Mouse (Mus musculus) kidney, embryonic 15.5 days (tissue): ENCODE measurements around the gene Afmid. TPM values are rescaled to one million over a fixed set of nuclear protein-coding genes. Genes with fewer than 3 reads are reported as not detected.
"Not testable (repeated sequence)": the region's sequence is repeated elsewhere in the genome, so short reads cannot be mapped to it uniquely, and the experiment has no call there.

Experiments
- ATAC-seq: fragments of 200-750 bp; cut with Nextera tagmentation; replicated peaks from 2 replicates; pipeline ENCODE4 v1.8.0; 2017; ENCODE audit warnings: moderate TSS enrichment; ENCODE audit not compliant: low FRiP score
- H3K27ac ChIP-seq: fragments of 300-500 bp; sonication (generic); 2 replicates; pipeline ENCODE4 v1.5.1; 2015; ENCODE audit warnings: mild to moderate bottlenecking, inconsistent platforms
- H3K27me3 ChIP-seq: fragments of 300-500 bp; sonication (generic); 2 replicates; pipeline ENCODE4 v1.6.1; 2015; ENCODE audit warnings: inconsistent platforms
- H3K36me3 ChIP-seq: fragments of 300-500 bp; sonication (generic); 2 replicates; pipeline ENCODE4 v1.6.1; 2015; ENCODE audit warnings: inconsistent platforms
- H3K4me1 ChIP-seq: fragments of 300-500 bp; sonication (generic); 2 replicates; pipeline ENCODE4 v1.6.1; 2015; ENCODE audit warnings: inconsistent platforms
- H3K4me2 ChIP-seq: fragments of 300-500 bp; sonication (generic); 2 replicates; pipeline ENCODE4 v1.6.1; 2015; ENCODE audit warnings: moderate library complexity, mild to moderate bottlenecking, inconsistent platforms
- H3K4me3 ChIP-seq: fragments of 300-500 bp; sonication (generic); replicated peaks from 2 replicates; pipeline ENCODE4 v1.5.1; 2015; ENCODE audit warnings: mild to moderate bottlenecking, inconsistent platforms
- H3K9ac ChIP-seq: fragments of 300-500 bp; sonication (generic); 2 replicates; pipeline ENCODE4 v1.6.1; 2015; ENCODE audit warnings: mild to moderate bottlenecking, inconsistent platforms
- H3K9me3 ChIP-seq: fragments of 300-500 bp; sonication (generic); replicated peaks from 2 replicates; pipeline ENCODE4 v1.6.1; 2016; ENCODE audit warnings: inconsistent platforms
- WGBS: fragments of 180-500 bp; shearing (Covaris S2); methylation state at CpG from one replicate; pipeline ENCODE4 v1.1.7; 2015; ENCODE audit warnings: mixed read lengths; 5-methylcytosine and 5-hydroxymethylcytosine counted together
- polyA plus RNA-seq: library from polyadenylated mRNA; unstranded; fragments of >200 nt; fragmentation: Nextera tagmentation; extraction: Ambion mirVana; gene quantifications from 2 replicates; pipeline ENCODE4 v1.2.1, GENCODE M21; 2015

Afmid gene
- polyA plus RNA-seq, 1 experiment from 2014 or later: 6.7 TPM

GRCm38 (mm10) chr11:117782705-117783034 lies 43.1 kb upstream of the Afmid start:
- peak overlapping the region; percentile 61 for H3K4me3 ChIP-seq
- peaks cover 66% of the 10 kb centered on the region for H3K4me1 ChIP-seq
- WGBS: 52% methylated on average over 9 of the region's 9 CpGs
- peaks cover 5% of the 10 kb centered on the region; the same call in 1 of the 2 replicates for H3K36me3 ChIP-seq
- H3K9me3 ChIP-seq: no peaks in the 10 kb centered on the region
- peak overlapping the region; percentile 97 for H3K27ac ChIP-seq
- H3K4me2 ChIP-seq: peak overlapping the region; percentile 99
- peak overlapping the region; percentile 27; the same call in 1 of the 2 replicates for H3K9ac ChIP-seq
- peaks cover 6% of the 10 kb centered on the region; the same call in 1 of the 2 replicates for H3K27me3 ChIP-seq
- ATAC-seq: no peak

DNA sequence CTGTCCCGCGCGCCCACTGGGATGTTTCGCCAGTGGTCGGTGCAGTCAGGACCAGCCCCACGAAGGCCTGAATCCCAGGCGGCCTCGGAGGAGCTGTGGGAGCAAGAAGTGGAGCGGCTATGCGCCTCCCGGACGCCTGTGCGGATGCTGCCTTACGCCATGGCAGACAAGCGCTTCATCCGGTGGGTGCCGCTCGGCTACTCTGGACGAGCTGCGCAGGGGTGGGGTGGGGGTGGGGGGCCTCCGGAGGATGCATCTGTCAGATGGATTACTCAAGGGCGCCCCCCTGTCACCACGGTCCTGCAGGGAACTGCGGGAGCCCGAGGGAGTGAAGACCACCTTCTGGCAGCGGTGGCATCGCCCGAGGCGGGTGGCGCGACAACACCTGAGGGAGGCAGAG lies 42.6 kb upstream of the Afmid start:
- Histone ChIP-seq H3K4me2 (peak overlapping the region; percentile 99), H3K4me1 (peaks cover 62% of the 10 kb centered on the region), H3K27ac (peak overlapping the region; percentile 97), H3K9me3 (no peaks in the 10 kb centered on the region), H3K36me3 (peaks cover 1% of the 10 kb centered on the region; the same call in 1 of the 2 replicates), H3K27me3 (peaks cover 6% of the 10 kb centered on the region; the same call in 1 of the 2 replicates), H3K4me3 (peak overlapping the region; percentile 61), H3K9ac (peak overlapping the region; percentile 27; the same call in 1 of the 2 replicates)
- ATAC-seq: 0 out of 2 replicates have a peak, but pooled peaks have one; percentile 13
- WGBS: 5% methylated on average over 28 of the region's 31 CpGs

GRCm38 (mm10) chr11:117783683-117784309 lies 41.9 kb upstream of the Afmid start:
- peak overlapping the region; percentile 61 for H3K4me3 ChIP-seq
- no peaks in the 10 kb centered on the region for H3K9me3 ChIP-seq
- no peaks in the 10 kb centered on the region for H3K36me3 ChIP-seq
- peak overlapping the region; percentile 99 for H3K4me2 ChIP-seq
- WGBS: 40% methylated on average over 10 of the region's 10 CpGs
- 0 out of 2 replicates have a peak overlapping the region, but pooled peaks have one; percentile 3 for H3K27ac ChIP-seq
- peak overlapping the region; percentile 27; the same call in 1 of the 2 replicates for H3K9ac ChIP-seq
- peaks cover 55% of the 10 kb centered on the region for H3K4me1 ChIP-seq
- ATAC-seq: no peak
- peaks cover 6% of the 10 kb centered on the region; the same call in 1 of the 2 replicates for H3K27me3 ChIP-seq

DNA sequence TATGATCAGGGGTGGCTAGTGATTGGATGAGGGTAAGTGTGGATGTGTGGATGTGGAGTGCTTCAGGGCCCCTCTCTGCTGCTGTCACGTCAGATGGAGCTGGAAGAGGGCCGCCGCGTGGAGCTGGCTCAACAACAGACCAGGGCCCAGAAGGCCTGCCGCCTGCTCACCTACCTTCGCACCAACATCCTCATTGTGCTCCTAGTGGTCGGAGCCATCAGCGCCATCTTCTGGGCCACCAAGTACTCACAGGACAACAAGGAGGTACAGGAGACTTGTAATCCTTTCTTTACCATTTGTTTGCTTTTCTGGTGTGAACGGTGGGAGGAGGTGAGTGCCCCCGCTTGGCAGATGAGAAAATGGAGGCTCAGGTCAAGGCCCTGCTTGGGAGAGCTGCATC lies 39.4 kb upstream of the Afmid start:
- no peak overlapping the region for H3K27ac ChIP-seq
- no peak for ATAC-seq
- peaks cover 43% of the 10 kb centered on the region for H3K4me1 ChIP-seq
- H3K9me3 ChIP-seq: no peaks in the 10 kb centered on the region
- H3K4me2 ChIP-seq: no peak overlapping the region
- 0 out of 2 replicates have a peak overlapping the region, but pooled peaks have one; percentile 15 for H3K9ac ChIP-seq
- 6% methylated on average over 10 of the region's 10 CpGs for WGBS
- peaks cover 8% of the 10 kb centered on the region; the same call in 1 of the 2 replicates for H3K27me3 ChIP-seq
- no peak overlapping the region for H3K4me3 ChIP-seq
- H3K36me3 ChIP-seq: no peaks in the 10 kb centered on the region

DNA sequence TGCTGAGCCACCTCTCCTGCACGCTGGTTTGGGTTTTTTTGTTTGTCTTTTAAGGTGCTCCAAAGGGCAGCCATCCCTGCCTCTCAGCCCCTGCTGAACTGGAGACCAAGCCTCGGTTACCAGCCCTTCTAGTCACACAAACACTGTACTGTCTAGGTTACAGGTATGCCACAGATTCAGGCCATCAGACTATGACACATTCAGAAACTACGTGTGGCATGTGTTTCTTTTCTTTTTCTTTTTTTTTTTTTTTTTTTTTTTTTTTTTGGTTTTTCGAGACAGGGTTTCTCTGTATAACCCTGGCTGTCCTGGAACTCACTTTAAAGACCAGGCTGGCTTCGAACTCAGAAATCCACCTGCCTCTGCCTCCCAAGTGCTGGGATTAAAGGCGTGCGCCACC lies 37.2 kb upstream of the Afmid start:
- not testable (repeated sequence) for H3K27me3 ChIP-seq, H3K4me2 ChIP-seq, H3K4me3 ChIP-seq, H3K36me3 ChIP-seq, ATAC-seq, H3K9me3 ChIP-seq, H3K27ac ChIP-seq, H3K9ac ChIP-seq
- H3K4me1 ChIP-seq: peaks cover 34% of the 10 kb centered on the region
- WGBS: 80% methylated on average over 7 of the region's 7 CpGs

GRCm38 (mm10) chr11:117790286-117790685 lies 35.4 kb upstream of the Afmid start:
- Histone ChIP-seq H3K27ac (peak overlapping the region; percentile 54), H3K4me1 (peaks cover 33% of the 10 kb centered on the region), H3K4me2 (peak overlapping the region; percentile 56), H3K36me3 (no peaks in the 10 kb centered on the region), H3K27me3 (0 out of 2 replicates have a peak, but pooled peaks cover 2% of the 10 kb centered on the region), H3K9ac (no peak overlapping the region), H3K4me3 (peak overlapping the region; percentile 25), H3K9me3 (no peaks in the 10 kb centered on the region)
- 4% methylated on average over 14 of the region's 14 CpGs for WGBS
- peak; percentile 26; the same call in 1 of the 2 replicates for ATAC-seq

DNA sequence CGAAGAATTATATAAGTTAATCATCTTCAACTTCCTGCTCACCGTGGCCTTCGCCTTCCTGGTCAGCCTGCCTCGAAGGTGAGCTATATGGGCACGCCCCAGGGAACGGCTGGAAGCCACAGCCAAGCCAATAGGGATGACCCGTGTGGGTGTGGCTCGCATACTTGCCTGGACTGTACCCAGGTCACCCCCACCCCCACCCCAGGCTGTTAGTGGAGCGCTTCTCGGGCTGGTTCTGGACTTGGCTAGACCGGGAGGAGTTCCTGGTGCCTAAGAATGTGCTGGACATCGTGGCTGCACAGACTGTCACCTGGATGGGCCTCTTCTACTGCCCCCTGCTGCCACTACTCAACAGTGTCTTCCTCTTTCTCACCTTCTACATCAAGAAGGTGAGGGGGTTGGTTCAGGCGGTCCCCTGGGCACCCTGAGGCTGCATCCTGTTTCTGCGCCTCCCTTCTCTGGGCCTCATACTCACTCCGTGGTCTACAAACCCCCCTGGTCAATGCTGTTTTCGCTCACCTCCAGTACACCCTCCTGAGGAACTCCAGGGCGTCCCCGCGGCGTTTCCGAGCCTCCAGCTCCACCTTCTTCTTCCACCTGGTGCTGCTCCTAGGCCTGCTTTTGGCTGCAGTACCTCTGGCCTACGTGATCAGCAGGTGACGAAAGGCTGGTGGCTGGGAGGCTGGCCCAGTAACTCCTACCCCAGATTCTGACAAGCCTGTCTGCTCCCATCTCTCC lies 34.9 kb upstream of the Afmid start:
- peak overlapping the region; percentile 54; the same call in 1 of the 2 replicates for H3K27ac ChIP-seq
- peak overlapping the region; percentile 56 for H3K4me2 ChIP-seq
- H3K4me1 ChIP-seq: peaks cover 33% of the 10 kb centered on the region
- peak overlapping the region; percentile 25 for H3K4me3 ChIP-seq
- no peaks in the 10 kb centered on the region for H3K36me3 ChIP-seq
- no peak overlapping the region for H3K9ac ChIP-seq
- peak; percentile 60 for ATAC-seq
- H3K9me3 ChIP-seq: no peaks in the 10 kb centered on the region
- H3K27me3 ChIP-seq: 0 out of 2 replicates have a peak, but pooled peaks cover 2% of the 10 kb centered on the region
- WGBS: 44% methylated on average over 23 of the region's 23 CpGs

GRCm38 (mm10) chr11:117791441-117791761 lies 34.3 kb upstream of the Afmid start:
- ATAC-seq: no peak
- H3K27ac ChIP-seq: 0 out of 2 replicates have a peak overlapping the region, but pooled peaks have one; percentile 28
- WGBS: 86% methylated on average over 9 of the region's 9 CpGs
- no peaks in the 10 kb centered on the region for H3K36me3 ChIP-seq
- H3K4me2 ChIP-seq: peak overlapping the region; percentile 56; the same call in 1 of the 2 replicates
- H3K9ac ChIP-seq: no peak overlapping the region
- no peak overlapping the region for H3K4me3 ChIP-seq
- no peaks in the 10 kb centered on the region for H3K9me3 ChIP-seq
- H3K4me1 ChIP-seq: peaks cover 31% of the 10 kb centered on the region
- 0 out of 2 replicates have a peak, but pooled peaks cover 2% of the 10 kb centered on the region for H3K27me3 ChIP-seq

GRCm38 (mm10) chr11:117792281-117792888 lies 33.3 kb upstream of the Afmid start:
- H3K4me1 ChIP-seq: peaks cover 33% of the 10 kb centered on the region
- peak overlapping the region; percentile 32 for H3K4me3 ChIP-seq
- ATAC-seq: peak; percentile 71
- WGBS: 8% methylated on average over 22 of the region's 22 CpGs
- H3K9ac ChIP-seq: peak overlapping the region; percentile 12; the same call in 1 of the 2 replicates
- H3K9me3 ChIP-seq: no peaks in the 10 kb centered on the region
- peak overlapping the region; percentile 45 for H3K27ac ChIP-seq
- 0 out of 2 replicates have a peak, but pooled peaks cover 2% of the 10 kb centered on the region for H3K27me3 ChIP-seq
- no peaks in the 10 kb centered on the region for H3K36me3 ChIP-seq
- peak overlapping the region; percentile 58 for H3K4me2 ChIP-seq

DNA sequence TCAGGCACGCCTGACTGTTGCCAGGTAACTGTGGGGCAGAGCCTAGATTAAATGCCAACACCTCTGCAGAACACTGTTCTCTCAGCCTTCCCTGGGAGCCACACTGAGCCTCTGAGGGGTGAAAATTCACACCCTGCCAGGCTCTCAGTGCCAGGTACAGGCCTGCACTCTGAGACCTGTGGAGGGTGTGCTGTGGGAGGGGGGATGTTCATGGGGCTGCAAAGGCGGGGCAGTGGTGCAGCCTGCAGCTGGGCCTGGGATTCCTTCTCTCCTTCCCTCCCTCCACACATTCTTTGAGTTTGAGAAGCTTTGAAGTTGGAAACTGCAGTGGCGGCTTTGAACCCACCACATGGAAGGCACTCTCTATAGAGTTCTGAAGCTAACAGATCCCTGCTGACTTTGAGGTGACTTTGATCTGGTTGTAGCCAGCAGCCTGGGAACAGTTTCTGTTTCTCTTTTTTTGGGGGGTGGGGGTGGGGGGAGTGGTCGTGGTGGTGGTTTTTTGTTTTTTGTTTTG lies 31.6 kb upstream of the Afmid start:
- H3K36me3 ChIP-seq: no peaks in the 10 kb centered on the region
- H3K4me1 ChIP-seq: peaks cover 44% of the 10 kb centered on the region
- H3K4me3 ChIP-seq: no peak overlapping the region
- no peaks in the 10 kb centered on the region for H3K9me3 ChIP-seq
- no peak overlapping the region for H3K27ac ChIP-seq
- 59% methylated on average over 4 of the region's 4 CpGs for WGBS
- H3K9ac ChIP-seq: no peak overlapping the region
- 0 out of 2 replicates have a peak, but pooled peaks cover 2% of the 10 kb centered on the region for H3K27me3 ChIP-seq
- H3K4me2 ChIP-seq: no peak overlapping the region
- no peak for ATAC-seq

GRCm38 (mm10) chr11:117796954-117797353 lies 28.8 kb upstream of the Afmid start:
- Histone ChIP-seq H3K4me1 (peaks cover 33% of the 10 kb centered on the region), H3K9me3 (no peaks in the 10 kb centered on the region), H3K4me2 (no peak overlapping the region), H3K9ac (no peak overlapping the region), H3K36me3 (no peaks in the 10 kb centered on the region), H3K27ac (no peak overlapping the region), H3K27me3 (no peaks in the 10 kb centered on the region), H3K4me3 (no peak overlapping the region)
- 37% methylated on average over 5 of the region's 5 CpGs for WGBS
- no peak for ATAC-seq
